Mouse (Mus musculus) activated CD4-positive, CD25-positive, alpha-beta regulatory T cell, adult 4 months (primary cell): ENCODE measurements around the gene U90926. TPM values are rescaled to one million over a fixed set of nuclear protein-coding genes. Genes with fewer than 3 reads are reported as not detected.
A peak's percentile ranks its signal among the peaks of the same experiment; 100 is the strongest.
"Not testable (repeated sequence)": the region's sequence is repeated elsewhere in the genome, so short reads cannot be mapped to it uniquely, and the experiment has no call there.

Experiments
- ATAC-seq: one replicate; pipeline ENCODE4 v1.8.0; 2017
- polyA plus RNA-seq, 2 experiments: library from polyadenylated mRNA; unstranded; fragments of 100-300 nt; shearing (Covaris generic); gene quantifications; one replicate each; pipeline ENCODE4 v1.2.1; 2017

The U90926 gene
- polyA plus RNA-seq, 2 experiments from 2014 or later = not detected

- no peak for ATAC-seq
Measured at GRCm38 (mm10) chr5:92212231-92212630, 3.0 kb downstream of the U90926 start.

GRCm38 (mm10) chr5:92210205-92210604 is 5.0 kb downstream of the U90926 start:
- no peak for ATAC-seq

DNA sequence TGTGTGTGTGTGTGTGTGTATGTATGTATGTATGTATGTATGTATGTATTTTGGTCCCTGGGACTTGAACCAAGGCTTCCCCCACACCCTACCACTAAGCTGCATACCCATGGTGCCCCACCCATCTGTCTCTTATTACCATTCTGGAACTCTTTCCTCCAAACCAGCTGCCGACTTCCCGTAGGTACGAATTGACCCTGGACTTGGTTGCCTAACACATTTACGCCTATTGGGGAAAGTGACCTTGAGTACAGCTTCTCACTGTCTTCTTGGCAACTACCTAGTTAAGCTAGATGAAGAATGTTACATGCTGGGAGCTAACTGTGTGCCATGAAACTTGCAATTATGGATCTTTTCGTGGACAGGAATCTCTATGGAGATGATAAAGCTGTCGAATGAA is 9.1 kb downstream of the U90926 start:
- ATAC-seq = no peak

GRCm38 (mm10) chr5:92205706-92206105 is 9.5 kb downstream of the U90926 start:
- no peak for ATAC-seq

DNA sequence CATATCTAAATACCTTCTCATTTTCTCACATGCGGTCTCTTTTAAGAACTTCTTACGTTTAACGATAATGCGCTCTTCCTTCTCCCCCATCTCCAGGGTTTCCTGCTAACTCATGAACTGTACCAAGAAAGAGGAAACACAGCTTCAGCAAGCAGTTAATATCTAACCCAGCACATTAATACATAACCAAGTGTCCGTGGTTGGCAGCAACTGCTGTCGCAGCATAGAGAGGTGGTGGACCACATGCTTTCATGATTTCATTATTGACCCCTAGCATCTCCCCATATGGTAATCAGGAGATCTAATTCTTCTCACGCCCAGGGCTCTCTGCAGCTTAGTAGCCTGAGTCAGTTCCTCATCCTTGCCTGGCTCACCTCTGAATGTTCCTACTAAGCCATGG is 10.0 kb downstream of the U90926 start:
- ATAC-seq = no peak

GRCm38 (mm10) chr5:92204162-92205036 is 10.8 kb downstream of the U90926 start:
- ATAC-seq = peak; percentile 53

GRCm38 (mm10) chr5:92198266-92198665 is 16.9 kb downstream of the U90926 start:
- no peak for ATAC-seq

DNA sequence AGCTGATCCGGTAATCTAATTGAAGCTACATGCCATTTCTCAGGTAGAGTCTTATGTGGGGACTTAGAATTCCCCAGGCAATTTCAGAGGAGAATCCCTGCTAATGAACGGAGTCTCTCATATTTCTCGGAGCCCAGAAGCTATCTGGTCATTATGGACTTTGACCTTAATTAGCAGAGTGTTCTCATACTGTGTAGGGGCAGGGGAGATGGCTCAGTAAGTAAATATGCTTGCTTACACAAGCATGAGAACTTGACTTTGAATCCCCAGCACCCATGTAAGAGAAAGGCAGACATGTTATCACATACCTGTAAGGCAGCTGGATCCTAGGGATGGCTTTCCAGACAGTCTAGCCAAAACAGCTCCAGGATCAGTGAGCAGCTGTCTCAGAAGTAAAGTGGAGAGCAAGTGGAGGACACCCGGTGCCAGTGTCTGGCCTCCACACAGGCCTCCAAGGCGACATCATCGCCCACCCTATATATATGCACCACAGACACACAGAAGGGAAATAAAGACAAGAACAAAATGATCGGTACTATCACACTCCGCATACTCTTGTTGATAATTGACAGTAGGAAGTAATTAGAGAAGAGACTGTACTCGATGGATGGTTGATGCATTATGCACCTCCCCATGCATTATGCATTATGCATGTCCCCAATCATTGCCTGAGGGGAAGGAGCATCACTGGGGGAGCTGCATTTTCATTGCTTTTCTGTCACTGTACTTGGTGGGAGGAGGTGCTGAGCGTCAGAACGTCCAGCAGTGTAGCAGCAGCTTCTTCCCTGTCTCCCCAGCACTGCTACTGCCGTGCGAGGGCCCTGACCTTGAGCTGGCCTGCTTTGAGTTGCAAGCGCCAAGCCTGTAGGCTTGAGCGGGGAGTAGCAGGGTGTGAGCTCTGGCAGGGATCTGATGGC is 18.1 kb downstream of the U90926 start:
- no peak for ATAC-seq

GRCm38 (mm10) chr5:92195716-92196115 is 19.5 kb downstream of the U90926 start:
- not testable (repeated sequence) for ATAC-seq

DNA sequence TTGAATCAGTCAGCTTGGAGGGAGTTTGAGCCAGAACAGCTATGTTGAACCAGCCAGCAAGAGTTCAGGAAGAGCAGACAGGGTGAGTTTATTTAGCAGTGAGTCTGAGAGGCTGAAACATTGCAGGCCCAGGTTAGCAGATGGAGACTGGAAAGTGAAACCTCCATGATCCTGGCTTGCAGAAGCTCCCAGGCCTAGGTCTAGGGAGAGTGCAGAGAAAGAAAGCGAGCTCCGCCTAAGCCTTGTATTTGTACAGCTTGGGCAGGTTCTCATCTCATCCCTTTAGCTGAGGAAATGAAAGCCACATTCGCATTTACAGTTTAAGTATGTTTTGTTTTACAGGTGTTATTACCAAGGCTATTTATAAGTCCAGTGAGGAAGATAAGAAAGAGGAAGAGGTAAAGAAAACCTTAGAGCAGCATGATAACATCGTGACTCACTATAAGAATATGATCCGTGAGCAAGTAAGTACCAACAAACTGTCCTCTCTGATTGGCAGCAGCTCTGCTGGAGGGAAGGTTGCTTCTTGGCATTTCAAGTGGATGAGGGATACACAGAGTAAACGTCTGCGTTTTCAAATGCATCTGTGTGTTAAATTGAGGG is 26.2 kb downstream of the U90926 start:
- no peak for ATAC-seq

DNA sequence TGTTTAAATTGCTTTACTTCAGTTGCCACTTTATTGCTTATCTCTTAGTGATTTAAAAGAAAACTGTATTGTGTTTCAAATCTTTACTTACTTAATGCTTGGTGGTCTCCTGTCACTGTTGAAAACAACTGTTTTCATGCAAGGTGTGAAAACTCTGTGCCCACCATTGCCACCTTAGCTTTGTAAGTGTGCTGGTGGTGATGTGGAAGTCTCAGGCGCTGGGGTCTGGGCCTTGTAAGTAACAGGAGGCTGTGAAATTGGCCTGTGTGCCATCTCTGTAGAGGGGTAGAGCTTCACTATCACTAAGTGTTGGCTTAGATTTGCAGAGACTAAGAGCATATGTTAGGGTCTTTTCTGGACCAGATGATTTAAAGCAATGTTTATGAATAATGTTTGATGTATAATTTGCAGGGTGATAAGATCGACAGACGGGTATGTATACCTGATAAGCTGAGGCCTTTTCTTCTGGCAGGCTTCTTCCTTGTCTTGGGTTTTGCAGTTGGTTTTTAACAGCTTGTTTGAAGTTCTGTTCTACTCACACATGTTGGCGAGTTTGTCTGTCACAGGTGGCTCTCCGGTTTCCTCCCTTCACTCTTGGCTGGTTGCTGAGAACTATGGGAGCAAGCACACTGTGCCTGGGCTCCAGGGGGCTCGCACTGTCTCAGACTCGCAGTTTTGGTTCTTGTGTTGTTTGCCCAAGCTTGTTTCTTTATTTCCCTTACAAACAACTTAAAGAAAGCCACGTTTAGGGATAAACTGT is 32.0 kb downstream of the U90926 start:
- ATAC-seq = no peak

- ATAC-seq = no peak
Measured at GRCm38 (mm10) chr5:92165976-92166375, 49.2 kb downstream of the U90926 start.

Other genes with a start within 250 kb of the U90926 start
- gene Odaph, start 227.9 kb downstream of the U90926 start, polyA plus RNA-seq = not detected
- gene Cdkl2, start 171.5 kb downstream of the U90926 start, polyA plus RNA-seq = 1 to 10 TPM; 2.6 to 3.4 TPM
- 100 to 1,000 TPM; 204 to 221 TPM for gene G3bp2, start 131.7 kb downstream of the U90926 start, polyA plus RNA-seq
- gene Uso1, start 77.5 kb downstream of the U90926 start, polyA plus RNA-seq = 10 to 100 TPM; 31.3 to 33.8 TPM
- gene Ppef2, start 40.9 kb upstream of the U90926 start, polyA plus RNA-seq = under 1 TPM; 0.15 to 0.34 TPM
- gene Naaa, start 62.8 kb upstream of the U90926 start, polyA plus RNA-seq = 10 to 100 TPM in 1 of 2 experiments, 1 to 10 TPM in 1; 9.2 to 11.5 TPM
- gene Sdad1, start 95.1 kb upstream of the U90926 start, polyA plus RNA-seq = 10 to 100 TPM; 37.7 to 41.4 TPM
- gene Cxcl9, start 112.7 kb upstream of the U90926 start, polyA plus RNA-seq = under 1 TPM in 1 of 2 experiments, not detected in 1; 0.20 TPM
- gene Art3, start 116.4 kb upstream of the U90926 start, polyA plus RNA-seq = 1 to 10 TPM; 7.7 to 9.8 TPM
- gene Cxcl10, start 133.5 kb upstream of the U90926 start, polyA plus RNA-seq = 10 to 100 TPM; 10.2 to 27.1 TPM
- gene Nup54, start 219.8 kb upstream of the U90926 start, polyA plus RNA-seq = 10 to 100 TPM; 34.5 to 40.6 TPM